Mouse (Mus musculus): Measurements from ENCODE around the gene Rgs19. TPM values are rescaled to one million over a fixed set of nuclear protein-coding genes. Genes with fewer than 3 reads are reported as not detected.

Rgs19 gene
- polyA plus RNA-seq, 1 experiment from 2014 or later, result 71.0 TPM

- WGBS, result 88% methylated on average over 1 of the region's 1 CpGs
- peaks cover 50% of the 10 kb centered on the region for H3K36me3 ChIP-seq
- no peak overlapping the region for H3K9ac ChIP-seq (replicated peaks)
- peaks cover 12% of the 10 kb centered on the region for H3K4me1 ChIP-seq (replicated peaks)
- no peak for ATAC-seq (ENCODE audit: insufficient number of reproducible peaks, insufficient read depth, low FRiP score, low TSS enrichment, low read depth)
- no peaks in the 10 kb centered on the region for H3K9me3 ChIP-seq
- no peaks in the 10 kb centered on the region for H3K27me3 ChIP-seq
- no peak overlapping the region for H3K4me2 ChIP-seq
- no peak overlapping the region for H3K4me3 ChIP-seq (replicated peaks)
- no peak overlapping the region for H3K27ac ChIP-seq
These were observed 9.1 kb downstream of the Rgs19 start for GRCm38 (mm10) chr2:181684713-181685112.

DNA sequence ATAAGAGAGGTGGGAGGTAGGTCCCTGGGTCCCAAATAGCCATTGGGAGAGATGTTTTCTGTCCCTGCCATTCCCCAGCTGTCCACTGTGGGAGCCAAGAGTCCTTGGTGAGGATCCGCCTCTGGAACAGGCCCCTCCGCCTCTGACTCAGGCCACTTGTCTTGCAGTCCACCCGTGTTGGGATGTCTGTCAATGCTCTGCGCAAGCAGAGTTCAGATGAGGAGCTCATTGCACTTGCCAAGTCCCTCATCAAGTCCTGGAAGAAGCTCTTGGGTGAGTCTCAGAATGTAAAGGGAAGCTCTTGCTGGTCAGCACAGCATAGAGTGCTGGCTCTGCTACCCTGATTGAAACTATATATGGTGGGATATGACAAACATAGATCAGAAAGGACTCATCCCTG, 10.4 kb downstream of the Rgs19 start:
- Histone ChIP-seq H3K4me1 (replicated peaks) (peaks cover 20% of the 10 kb centered on the region), H3K27me3 (no peaks in the 10 kb centered on the region), H3K36me3 (peaks cover 38% of the 10 kb centered on the region), H3K27ac (no peak overlapping the region), H3K4me3 (replicated peaks) (no peak overlapping the region), H3K9ac (replicated peaks) (no peak overlapping the region), H3K9me3 (no peaks in the 10 kb centered on the region), H3K4me2 (no peak overlapping the region)
- WGBS, result 70% methylated on average over 4 of the region's 4 CpGs
- no peak for ATAC-seq (ENCODE audit: insufficient number of reproducible peaks, insufficient read depth, low FRiP score, low TSS enrichment, low read depth)

DNA sequence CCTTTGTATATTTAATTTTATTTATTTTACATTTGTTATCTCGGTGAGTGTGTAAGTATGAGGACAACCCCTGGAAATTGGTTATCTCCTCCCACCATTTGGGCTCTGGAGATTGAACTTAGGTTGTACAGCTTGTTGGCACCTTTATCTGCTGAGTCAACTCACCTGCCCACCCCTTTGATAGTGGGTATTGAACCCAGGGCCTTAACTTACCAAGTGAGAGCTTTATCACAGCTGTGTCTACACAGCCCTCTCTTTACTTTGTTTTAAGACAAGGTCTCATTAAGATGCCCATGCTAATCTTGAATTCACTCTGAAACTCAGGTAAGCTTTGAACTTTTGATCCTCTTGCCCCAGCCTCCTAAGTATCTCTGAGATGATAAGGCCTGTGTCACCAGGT, 11.8 kb downstream of the Rgs19 start:
- Histone ChIP-seq H3K4me2 (no peak overlapping the region), H3K27me3 (no peaks in the 10 kb centered on the region), H3K9ac (replicated peaks) (no peak overlapping the region), H3K4me3 (replicated peaks) (no peak overlapping the region), H3K4me1 (replicated peaks) (peaks cover 22% of the 10 kb centered on the region), H3K9me3 (no peaks in the 10 kb centered on the region), H3K36me3 (peaks cover 24% of the 10 kb centered on the region), H3K27ac (no peak overlapping the region)
- WGBS, result 93% methylated on average over 1 of the region's 1 CpGs
- ATAC-seq (ENCODE audit: insufficient number of reproducible peaks, insufficient read depth, low FRiP score, low TSS enrichment, low read depth), result no peak

DNA sequence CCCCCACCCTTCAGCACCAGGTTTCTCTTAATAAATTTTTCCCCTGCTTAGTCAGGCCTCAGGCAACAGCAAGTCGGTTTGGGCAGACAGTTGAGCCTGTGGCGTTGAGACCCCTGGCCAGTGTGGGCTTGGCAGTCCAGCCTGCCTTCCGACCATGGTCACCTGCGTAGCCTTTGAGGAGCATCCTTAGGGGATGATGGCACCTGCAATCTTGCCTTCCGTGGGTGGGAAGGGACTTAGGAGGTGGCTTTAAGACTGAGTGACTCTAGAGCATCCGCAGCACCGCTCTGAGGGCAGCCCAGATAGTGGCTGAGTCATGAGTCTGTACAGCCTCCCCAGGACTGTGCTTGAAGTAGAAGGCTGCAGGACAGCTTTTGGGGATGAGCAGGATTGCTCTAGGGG, 13.1 kb downstream of the Rgs19 start:
- peak overlapping the region; percentile 66 for H3K27ac ChIP-seq
- WGBS, result 17% methylated on average over 7 of the region's 7 CpGs

DNA sequence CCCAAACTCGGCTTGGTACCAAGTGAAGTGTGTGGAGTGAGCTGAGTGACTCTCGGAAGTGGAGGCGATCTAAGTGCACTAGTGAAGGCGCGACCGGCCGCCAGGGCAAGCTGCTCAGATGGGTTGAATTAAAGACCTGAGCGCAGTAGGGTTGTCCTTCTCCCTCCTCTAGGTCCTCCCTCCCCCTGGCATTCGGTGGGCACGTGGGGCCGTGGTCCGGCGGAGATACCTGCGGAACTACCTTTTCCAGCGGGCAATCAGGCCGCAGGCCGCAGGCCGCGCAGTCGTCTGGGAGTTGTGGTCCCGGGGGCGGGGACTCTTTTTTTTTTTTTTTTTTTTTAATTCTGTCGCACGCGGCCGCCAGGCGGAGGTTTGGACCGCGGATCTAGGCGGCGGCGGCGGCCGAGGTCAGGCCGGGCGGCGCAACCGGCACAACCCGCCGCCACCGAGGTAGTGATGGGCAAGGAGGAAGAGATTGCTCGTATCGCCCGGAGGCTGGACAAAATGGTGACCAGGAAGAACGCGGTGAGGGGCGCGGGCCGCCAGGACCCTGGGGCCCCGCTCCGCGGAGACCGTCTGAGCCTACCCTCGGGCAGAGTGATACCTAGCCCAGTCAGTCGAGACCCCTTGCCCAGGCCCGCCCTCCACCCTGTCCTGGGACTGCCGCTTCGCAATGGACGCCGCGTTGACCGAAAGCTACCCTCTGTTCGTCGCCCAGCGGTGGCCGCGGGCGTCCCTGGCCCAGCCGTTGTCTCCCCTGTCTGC, 13.6 kb downstream of the Rgs19 start, which contains the start of gene Tcea2:
TSS of gene Tcea2 (plus strand) at position 360 of the 765 bp plus-strand sequence.
- H3K4me3 ChIP-seq (replicated peaks), result peak within 1 kb of the TSS; percentile 69
- no peaks in the 10 kb centered on the region for H3K9me3 ChIP-seq
- H3K4me1 ChIP-seq (replicated peaks), result peaks cover 36% of the 10 kb centered on the region
- H3K27ac ChIP-seq, result peak within 1 kb of the TSS; percentile 66
- H3K9ac ChIP-seq (replicated peaks), result peak within 1 kb of the TSS; percentile 87
- under 1% methylated on average over 62 of the region's 69 CpGs for WGBS
- H3K27me3 ChIP-seq, result no peaks in the 10 kb centered on the region
- peak; percentile 44 for ATAC-seq (ENCODE audit: insufficient number of reproducible peaks, insufficient read depth, low FRiP score, low TSS enrichment, low read depth)
- H3K4me2 ChIP-seq, result peak within 1 kb of the TSS; percentile 88
- H3K36me3 ChIP-seq, result peaks cover 10% of the 10 kb centered on the region

More for the DNA sequence above, 13.1 kb downstream of the Rgs19 start:
- H3K27me3 ChIP-seq, result no peaks in the 10 kb centered on the region
- peak overlapping the region; percentile 87 for H3K9ac ChIP-seq (replicated peaks)
- H3K4me1 ChIP-seq (replicated peaks), result peaks cover 31% of the 10 kb centered on the region
- H3K4me2 ChIP-seq, result peak overlapping the region; percentile 88
- peaks cover 11% of the 10 kb centered on the region for H3K36me3 ChIP-seq
- peak; percentile 8; the same call in 1 of the 2 replicates for ATAC-seq (ENCODE audit: insufficient number of reproducible peaks, insufficient read depth, low FRiP score, low TSS enrichment, low read depth)
- H3K4me3 ChIP-seq (replicated peaks), result peak overlapping the region; percentile 69
- no peaks in the 10 kb centered on the region for H3K9me3 ChIP-seq

GRCm38 (mm10) chr2:181678780-181679179, 15.0 kb downstream of the Rgs19 start:
- H3K4me2 ChIP-seq, result no peak overlapping the region
- H3K9me3 ChIP-seq, result no peaks in the 10 kb centered on the region
- peaks cover 44% of the 10 kb centered on the region for H3K4me1 ChIP-seq (replicated peaks)
- no peaks in the 10 kb centered on the region for H3K36me3 ChIP-seq
- H3K9ac ChIP-seq (replicated peaks), result no peak overlapping the region
- ATAC-seq (ENCODE audit: insufficient number of reproducible peaks, insufficient read depth, low FRiP score, low TSS enrichment, low read depth), result peak; percentile 33; the same call in 1 of the 2 replicates
- H3K27ac ChIP-seq, result no peak overlapping the region
- WGBS, result 46% methylated on average over 1 of the region's 1 CpGs
- H3K27me3 ChIP-seq, result peaks cover 7% of the 10 kb centered on the region
- no peak overlapping the region for H3K4me3 ChIP-seq (replicated peaks)

GRCm38 (mm10) chr2:181677755-181678098, 16.1 kb downstream of the Rgs19 start:
- ATAC-seq (ENCODE audit: insufficient number of reproducible peaks, insufficient read depth, low FRiP score, low TSS enrichment, low read depth), result no peak
- H3K4me2 ChIP-seq, result no peak overlapping the region
- 57% methylated on average over 3 of the region's 3 CpGs for WGBS
- no peak overlapping the region for H3K27ac ChIP-seq
- H3K9me3 ChIP-seq, result no peaks in the 10 kb centered on the region
- H3K27me3 ChIP-seq, result peaks cover 17% of the 10 kb centered on the region
- H3K4me1 ChIP-seq (replicated peaks), result peaks cover 49% of the 10 kb centered on the region
- H3K36me3 ChIP-seq, result no peaks in the 10 kb centered on the region
- no peak overlapping the region for H3K4me3 ChIP-seq (replicated peaks)
- H3K9ac ChIP-seq (replicated peaks), result no peak overlapping the region

- Histone ChIP-seq H3K36me3 (no peaks in the 10 kb centered on the region), H3K27me3 (peaks cover 22% of the 10 kb centered on the region), H3K4me2 (no peak overlapping the region), H3K9me3 (no peaks in the 10 kb centered on the region), H3K9ac (replicated peaks) (no peak overlapping the region), H3K27ac (0 out of 2 replicates have a peak overlapping the region, but pooled peaks have one; percentile 3), H3K4me1 (replicated peaks) (peaks cover 49% of the 10 kb centered on the region), H3K4me3 (replicated peaks) (no peak overlapping the region)
- no peak for ATAC-seq (ENCODE audit: insufficient number of reproducible peaks, insufficient read depth, low FRiP score, low TSS enrichment, low read depth)
- 63% methylated on average over 5 of the region's 5 CpGs for WGBS
These were observed 16.6 kb downstream of the Rgs19 start for GRCm38 (mm10) chr2:181677096-181677754.

DNA sequence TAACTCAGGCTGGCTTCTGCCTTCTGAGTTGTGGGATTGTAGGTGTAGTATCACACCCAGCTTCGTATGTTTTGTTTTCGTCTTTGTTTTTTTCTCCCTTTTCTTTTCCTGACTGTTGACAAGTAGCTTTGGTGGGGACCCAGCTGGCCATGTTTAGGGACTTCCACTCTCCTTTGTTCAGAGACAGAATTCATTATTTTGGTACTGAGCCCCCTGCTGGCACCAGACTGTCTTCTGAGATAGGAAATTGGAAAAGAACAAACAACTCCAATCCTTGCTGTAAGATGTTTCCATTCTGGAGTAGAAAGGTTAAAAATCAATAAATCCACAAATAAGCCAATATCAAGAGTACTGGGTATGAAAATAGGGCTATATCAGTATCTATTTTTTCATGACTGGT, 17.4 kb downstream of the Rgs19 start:
- Histone ChIP-seq H3K36me3 (no peaks in the 10 kb centered on the region), H3K9ac (replicated peaks) (no peak overlapping the region), H3K27me3 (peaks cover 30% of the 10 kb centered on the region), H3K4me3 (replicated peaks) (no peak overlapping the region), H3K4me2 (no peak overlapping the region), H3K4me1 (replicated peaks) (peaks cover 52% of the 10 kb centered on the region), H3K9me3 (no peaks in the 10 kb centered on the region), H3K27ac (no peak overlapping the region)
- 63% methylated on average over 2 of the region's 2 CpGs for WGBS
- no peak for ATAC-seq (ENCODE audit: insufficient number of reproducible peaks, insufficient read depth, low FRiP score, low TSS enrichment, low read depth)

GRCm38 (mm10) chr2:181675454-181675853, 18.3 kb downstream of the Rgs19 start:
- Histone ChIP-seq H3K4me1 (replicated peaks) (peaks cover 51% of the 10 kb centered on the region), H3K9me3 (no peaks in the 10 kb centered on the region), H3K27ac (no peak overlapping the region; the same call in 1 of the 2 replicates), H3K36me3 (no peaks in the 10 kb centered on the region), H3K27me3 (peaks cover 40% of the 10 kb centered on the region), H3K4me3 (replicated peaks) (no peak overlapping the region; the same call in 1 of the 2 replicates), H3K4me2 (peak overlapping the region; percentile 51), H3K9ac (replicated peaks) (peak overlapping the region; percentile 27)
- ATAC-seq (ENCODE audit: insufficient number of reproducible peaks, insufficient read depth, low FRiP score, low TSS enrichment, low read depth), result no peak
- 2% methylated on average over 14 of the region's 14 CpGs for WGBS

- no peaks in the 10 kb centered on the region for H3K36me3 ChIP-seq
- H3K27me3 ChIP-seq, result peaks cover 45% of the 10 kb centered on the region
- no peak overlapping the region for H3K27ac ChIP-seq
- no peak for ATAC-seq (ENCODE audit: insufficient number of reproducible peaks, insufficient read depth, low FRiP score, low TSS enrichment, low read depth)
- no peak overlapping the region for H3K4me2 ChIP-seq
- no peaks in the 10 kb centered on the region for H3K9me3 ChIP-seq
- H3K4me1 ChIP-seq (replicated peaks), result peaks cover 56% of the 10 kb centered on the region
- no peak overlapping the region for H3K9ac ChIP-seq (replicated peaks)
- no peak overlapping the region for H3K4me3 ChIP-seq (replicated peaks)
- WGBS, result 83% methylated on average over 4 of the region's 4 CpGs
These were observed 18.8 kb downstream of the Rgs19 start for GRCm38 (mm10) chr2:181674934-181675333.

Measured in limb, embryonic 12.5 days (tissue).